Mouse (Mus musculus): ENCODE measurements around the gene Plppr2. TPM values are rescaled to one million over a fixed set of nuclear protein-coding genes. Genes with fewer than 3 reads are reported as not detected.

Plppr2 gene
- polyA plus RNA-seq, 1 experiment from 2014 or later = 9.3 TPM

DNA sequence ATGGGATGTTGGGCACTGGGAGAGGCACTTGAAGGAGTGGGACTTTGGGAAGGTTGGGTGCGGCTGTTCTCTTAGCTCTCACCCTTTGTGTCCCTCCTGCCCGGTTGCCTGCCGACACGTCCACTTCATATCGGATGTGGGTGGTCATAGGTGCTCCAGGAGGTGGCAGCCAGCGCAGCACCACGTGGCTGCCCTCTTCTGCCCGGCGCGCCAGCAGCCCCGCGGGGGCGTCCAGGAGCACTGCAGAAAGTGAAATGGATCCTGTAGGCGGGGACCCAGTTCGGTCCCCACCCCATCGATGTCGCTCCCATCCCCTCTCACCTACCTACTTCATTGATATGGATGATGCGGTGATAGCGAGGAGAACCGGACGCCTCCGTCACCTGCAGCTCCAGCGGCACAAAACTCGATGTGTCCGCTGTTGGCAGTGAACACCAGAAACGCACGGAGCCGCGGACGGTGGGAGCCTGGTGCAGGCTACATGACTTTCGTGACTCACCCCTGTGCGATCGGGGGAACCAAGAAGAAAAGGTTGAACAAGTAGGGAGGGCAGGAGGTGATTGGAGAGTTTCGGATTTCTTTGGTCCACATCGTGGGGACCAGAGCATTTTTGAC, 24.6 kb downstream of the Plppr2 start:
- ATAC-seq (ENCODE audit: insufficient number of reproducible peaks, insufficient read depth, low FRiP score, low TSS enrichment, low read depth) = no peak
- H3K9ac ChIP-seq (replicated peaks) = peak overlapping the region; percentile 62; the same call in 1 of the 2 replicates
- H3K4me1 ChIP-seq (replicated peaks) = peaks cover 32% of the 10 kb centered on the region
- no peak overlapping the region for H3K27ac ChIP-seq
- peak overlapping the region; percentile 85 for H3K4me2 ChIP-seq
- no peaks in the 10 kb centered on the region for H3K9me3 ChIP-seq
- H3K27me3 ChIP-seq = peaks cover 60% of the 10 kb centered on the region
- no peaks in the 10 kb centered on the region for H3K36me3 ChIP-seq
- H3K4me3 ChIP-seq (replicated peaks) = peak overlapping the region; percentile 46
- WGBS = under 1% methylated on average over 35 of the region's 35 CpGs

DNA sequence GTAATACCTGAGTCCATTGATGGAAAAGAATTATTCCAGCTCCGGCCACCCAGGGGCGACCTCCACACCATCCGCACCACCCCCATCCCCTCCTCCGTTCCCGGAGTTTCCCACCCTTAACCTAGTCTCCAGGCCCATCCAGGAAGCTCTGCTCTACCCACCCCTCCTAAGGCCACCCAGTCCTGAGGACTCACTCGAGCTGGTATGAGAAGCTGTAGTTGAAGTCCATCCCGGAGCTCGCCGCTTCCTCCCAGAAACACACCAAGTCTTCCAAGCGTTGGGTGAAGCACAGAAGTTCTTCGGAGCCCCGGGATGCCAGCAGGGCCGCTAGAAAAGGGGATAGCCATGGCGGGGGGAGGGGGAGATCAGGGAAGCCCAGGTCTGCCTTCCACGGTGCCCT, 25.2 kb downstream of the Plppr2 start:
- Histone ChIP-seq H3K4me3 (replicated peaks) (peak overlapping the region; percentile 46), H3K27me3 (peaks cover 60% of the 10 kb centered on the region), H3K27ac (no peak overlapping the region), H3K4me1 (replicated peaks) (peaks cover 29% of the 10 kb centered on the region), H3K9me3 (no peaks in the 10 kb centered on the region), H3K4me2 (peak overlapping the region; percentile 85), H3K9ac (replicated peaks) (peak overlapping the region; percentile 62), H3K36me3 (no peaks in the 10 kb centered on the region)
- ATAC-seq (ENCODE audit: insufficient number of reproducible peaks, insufficient read depth, low FRiP score, low TSS enrichment, low read depth) = no peak
- 0% methylated on average over 14 of the region's 15 CpGs for WGBS

DNA sequence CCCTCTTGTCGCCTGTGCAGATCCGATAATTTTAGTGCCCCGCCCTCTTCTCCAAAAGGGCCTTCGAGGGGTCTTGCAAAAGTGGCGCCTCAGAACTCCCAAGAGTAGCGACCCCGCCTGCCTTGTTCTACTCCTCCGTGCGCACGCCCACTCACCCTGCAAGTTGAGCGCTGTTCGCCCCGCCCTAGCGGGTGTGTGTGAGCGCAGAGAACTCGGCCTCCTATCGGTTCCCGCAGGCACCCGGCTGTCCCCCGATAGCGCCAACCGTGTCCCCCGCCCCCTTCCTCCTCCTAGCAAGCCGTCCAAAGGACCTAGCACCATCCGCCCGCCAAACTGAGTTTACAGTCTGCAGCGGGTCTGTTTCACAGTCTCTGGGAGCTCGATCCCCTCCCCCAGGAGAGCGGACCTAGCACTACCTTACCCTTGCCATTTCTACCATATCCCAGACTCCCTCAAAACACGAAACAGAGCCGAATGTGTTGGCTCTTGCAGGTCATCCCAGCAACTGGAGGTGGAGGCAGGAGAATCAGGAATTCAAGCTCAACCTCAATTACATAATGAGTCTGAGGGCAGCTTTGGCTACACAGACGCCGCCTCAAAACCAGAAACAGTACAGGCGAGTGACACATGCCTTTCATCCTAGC, 25.7 kb downstream of the Plppr2 start:
- H3K4me3 ChIP-seq (replicated peaks) = peak overlapping the region; percentile 46
- 3% methylated on average over 34 of the region's 34 CpGs for WGBS
- H3K36me3 ChIP-seq = no peaks in the 10 kb centered on the region
- H3K27me3 ChIP-seq = peaks cover 63% of the 10 kb centered on the region
- H3K9me3 ChIP-seq = no peaks in the 10 kb centered on the region
- peaks cover 29% of the 10 kb centered on the region for H3K4me1 ChIP-seq (replicated peaks)
- ATAC-seq (ENCODE audit: insufficient number of reproducible peaks, insufficient read depth, low FRiP score, low TSS enrichment, low read depth) = peak; percentile 81
- no peak overlapping the region for H3K27ac ChIP-seq
- H3K9ac ChIP-seq (replicated peaks) = peak overlapping the region; percentile 62
- peak overlapping the region; percentile 85 for H3K4me2 ChIP-seq

DNA sequence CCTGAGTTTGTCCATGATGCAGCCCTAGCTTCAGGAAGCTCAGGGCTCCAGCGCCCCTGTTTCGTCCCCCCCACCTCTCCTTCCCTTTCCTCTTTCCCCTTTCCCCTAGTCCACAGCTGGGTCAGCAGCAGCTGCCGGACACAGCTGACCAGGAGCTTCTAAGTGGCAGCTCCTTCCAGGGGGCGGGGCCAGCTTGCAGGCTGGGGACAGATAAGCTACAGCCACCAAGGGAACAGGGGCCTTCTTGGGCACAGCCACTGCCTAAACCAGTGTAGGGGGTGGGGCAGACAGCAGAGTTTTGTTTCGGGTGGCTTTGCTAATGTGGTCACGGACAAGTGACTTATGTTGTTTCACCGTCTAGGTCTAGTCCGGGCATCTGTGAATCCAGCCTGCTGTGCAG, 26.6 kb downstream of the Plppr2 start, which contains the start of gene Epor:
TSS of gene Epor (minus strand) at position 90 of the 400 bp plus-strand sequence.
- H3K27me3 ChIP-seq = peaks cover 61% of the 10 kb centered on the region
- no peak for ATAC-seq (ENCODE audit: insufficient number of reproducible peaks, insufficient read depth, low FRiP score, low TSS enrichment, low read depth)
- WGBS = 21% methylated on average over 8 of the region's 8 CpGs

DNA sequence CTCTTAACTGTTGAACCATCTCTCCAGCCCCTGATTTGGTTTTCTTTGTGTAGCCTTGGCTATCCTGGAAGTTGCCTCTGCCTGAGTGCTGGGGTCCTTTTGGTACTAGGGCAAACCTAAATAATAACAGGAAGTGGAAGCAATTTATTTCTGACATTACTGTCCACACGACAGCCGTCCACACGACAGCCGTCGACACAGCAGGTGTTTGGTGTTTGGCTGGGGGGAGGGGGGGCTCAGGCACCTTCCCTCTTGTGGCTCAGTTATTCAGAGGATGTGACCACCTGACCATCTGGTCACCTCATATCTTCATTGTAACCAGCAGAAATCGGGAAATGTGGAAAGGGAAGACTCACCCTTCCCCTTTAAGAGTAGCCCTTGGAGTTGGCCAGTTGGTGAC, 32.0 kb downstream of the Plppr2 start:
- Histone ChIP-seq H3K9ac (replicated peaks) (no peak overlapping the region), H3K27ac (no peak overlapping the region), H3K4me1 (replicated peaks) (no peaks in the 10 kb centered on the region), H3K9me3 (no peaks in the 10 kb centered on the region), H3K4me2 (no peak overlapping the region), H3K4me3 (replicated peaks) (no peak overlapping the region), H3K27me3 (peaks cover 7% of the 10 kb centered on the region), H3K36me3 (no peaks in the 10 kb centered on the region)
- ATAC-seq (ENCODE audit: insufficient number of reproducible peaks, insufficient read depth, low FRiP score, low TSS enrichment, low read depth) = no peak
- 62% methylated on average over 6 of the region's 6 CpGs for WGBS

More for the DNA sequence above, 26.6 kb downstream of the Plppr2 start, which contains the start of gene Epor:
- Histone ChIP-seq H3K36me3 (no peaks in the 10 kb centered on the region), H3K9ac (replicated peaks) (peak within 1 kb of the TSS; percentile 62), H3K4me1 (replicated peaks) (peaks cover 29% of the 10 kb centered on the region), H3K4me3 (replicated peaks) (peak within 1 kb of the TSS; percentile 46), H3K9me3 (no peaks in the 10 kb centered on the region), H3K27ac (peak within 1 kb of the TSS; percentile 45; the same call in 1 of the 2 replicates), H3K4me2 (peak within 1 kb of the TSS; percentile 85)

DNA sequence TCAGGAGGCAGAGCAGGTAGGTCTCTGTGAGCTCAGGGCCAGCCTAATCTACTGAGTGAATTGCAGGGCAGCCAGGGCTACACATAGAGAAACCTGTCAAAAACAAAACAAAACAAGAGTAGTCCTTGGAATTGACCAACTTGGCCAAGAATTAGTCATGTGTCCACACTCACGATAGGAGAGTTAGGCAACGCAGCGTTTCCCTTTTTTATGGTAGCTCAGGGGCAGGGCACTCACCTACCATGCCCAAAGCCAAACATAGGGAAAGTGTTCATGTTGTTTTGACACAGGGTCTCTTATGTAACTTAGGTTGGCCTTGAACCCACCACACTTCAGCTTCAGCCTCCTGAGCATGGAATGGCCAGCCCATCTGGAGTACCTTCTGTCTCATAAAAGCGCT, 32.5 kb downstream of the Plppr2 start:
- Histone ChIP-seq H3K4me2 (no peak overlapping the region), H3K27me3 (peaks cover 3% of the 10 kb centered on the region; the same call in 1 of the 2 replicates), H3K9me3 (no peaks in the 10 kb centered on the region), H3K36me3 (no peaks in the 10 kb centered on the region), H3K27ac (no peak overlapping the region), H3K4me1 (replicated peaks) (no peaks in the 10 kb centered on the region), H3K9ac (replicated peaks) (no peak overlapping the region), H3K4me3 (replicated peaks) (no peak overlapping the region)
- ATAC-seq (ENCODE audit: insufficient number of reproducible peaks, insufficient read depth, low FRiP score, low TSS enrichment, low read depth) = no peak
- WGBS = 90% methylated on average over 4 of the region's 4 CpGs

DNA sequence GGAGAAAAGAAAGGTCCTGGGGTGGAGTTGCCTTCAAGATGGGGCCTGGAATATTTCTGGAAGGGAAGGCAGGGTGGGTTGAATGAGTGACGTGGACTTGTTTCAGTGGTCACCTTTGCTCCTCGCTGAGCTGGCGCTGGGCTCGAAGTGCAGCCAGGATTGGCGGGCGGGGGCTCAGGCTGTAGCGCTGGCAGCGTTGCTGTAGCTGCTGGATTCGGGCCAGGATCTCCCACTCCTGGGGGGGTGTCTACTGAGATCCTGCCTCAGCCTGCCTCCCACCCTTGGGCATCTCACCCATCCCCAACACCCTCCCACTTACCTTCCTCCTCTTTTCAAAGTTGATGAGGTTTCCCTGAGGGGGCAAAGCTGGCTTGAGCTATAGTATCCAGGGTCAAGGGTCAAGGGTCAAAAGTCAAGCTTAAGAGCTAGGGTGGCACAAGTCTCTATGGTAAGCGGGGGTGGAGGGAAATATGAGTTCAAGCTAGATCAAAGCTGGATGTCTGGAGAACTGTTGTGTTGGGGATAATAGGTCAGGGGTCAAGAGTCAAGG, 39.9 kb downstream of the Plppr2 start:
- H3K4me3 ChIP-seq (replicated peaks) = no peak overlapping the region
- no peak overlapping the region for H3K27ac ChIP-seq
- H3K9ac ChIP-seq (replicated peaks) = no peak overlapping the region
- peaks cover 10% of the 10 kb centered on the region; the same call in 1 of the 2 replicates for H3K27me3 ChIP-seq
- H3K4me2 ChIP-seq = no peak overlapping the region
- no peaks in the 10 kb centered on the region for H3K36me3 ChIP-seq
- H3K9me3 ChIP-seq = no peaks in the 10 kb centered on the region
- 89% methylated on average over 9 of the region's 10 CpGs for WGBS
- no peak for ATAC-seq (ENCODE audit: insufficient number of reproducible peaks, insufficient read depth, low FRiP score, low TSS enrichment, low read depth)
- H3K4me1 ChIP-seq (replicated peaks) = no peaks in the 10 kb centered on the region

DNA sequence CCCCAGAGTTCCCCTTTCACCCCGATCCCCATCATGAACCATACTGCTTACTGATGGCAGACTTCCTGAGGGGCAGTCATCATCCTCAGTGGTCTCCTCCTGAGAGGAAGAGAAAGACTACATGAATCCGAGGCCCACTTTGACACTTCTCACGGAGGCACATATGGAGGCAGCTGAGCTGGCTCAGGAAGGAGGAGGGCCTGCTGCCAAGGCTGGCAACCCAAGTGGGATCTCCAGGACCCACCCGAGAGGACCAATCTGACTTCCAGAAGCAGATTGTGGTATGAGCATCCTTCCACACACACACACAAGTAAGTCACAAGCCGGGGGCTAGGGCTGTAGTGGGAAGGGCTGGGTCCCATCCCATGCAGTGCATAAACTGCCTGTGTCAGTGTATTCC, 40.5 kb downstream of the Plppr2 start:
- no peak overlapping the region for H3K4me3 ChIP-seq (replicated peaks)
- no peak for ATAC-seq (ENCODE audit: insufficient number of reproducible peaks, insufficient read depth, low FRiP score, low TSS enrichment, low read depth)
- no peaks in the 10 kb centered on the region for H3K4me1 ChIP-seq (replicated peaks)
- H3K9me3 ChIP-seq = no peaks in the 10 kb centered on the region
- peaks cover 10% of the 10 kb centered on the region; the same call in 1 of the 2 replicates for H3K27me3 ChIP-seq
- H3K36me3 ChIP-seq = no peaks in the 10 kb centered on the region
- no peak overlapping the region for H3K9ac ChIP-seq (replicated peaks)
- 85% methylated on average over 5 of the region's 5 CpGs for WGBS
- no peak overlapping the region for H3K4me2 ChIP-seq
- no peak overlapping the region for H3K27ac ChIP-seq

DNA sequence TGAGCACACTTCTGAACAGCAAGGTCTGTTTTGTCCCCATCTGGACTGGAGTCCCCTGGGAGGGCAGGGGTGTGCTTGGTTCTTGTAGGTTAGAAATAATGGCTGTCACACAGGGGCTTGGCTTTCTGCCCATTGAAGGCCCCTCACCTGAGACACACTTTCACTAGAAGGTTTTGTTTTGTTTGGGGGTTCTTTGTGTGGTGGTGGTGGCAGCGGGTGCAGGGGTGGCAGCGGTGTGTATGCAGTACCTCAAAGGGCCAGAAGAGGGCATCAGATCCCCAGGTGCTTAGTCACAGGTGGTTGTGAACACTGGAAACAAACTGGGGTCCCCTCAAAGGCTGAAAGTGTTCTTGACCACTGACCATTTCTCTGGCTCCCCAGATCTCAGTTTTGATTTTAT, 41.1 kb downstream of the Plppr2 start:
- Histone ChIP-seq H3K9ac (replicated peaks) (no peak overlapping the region), H3K27ac (no peak overlapping the region), H3K4me1 (replicated peaks) (no peaks in the 10 kb centered on the region), H3K36me3 (no peaks in the 10 kb centered on the region), H3K4me3 (replicated peaks) (no peak overlapping the region), H3K4me2 (no peak overlapping the region), H3K27me3 (peaks cover 10% of the 10 kb centered on the region; the same call in 1 of the 2 replicates), H3K9me3 (no peaks in the 10 kb centered on the region)
- WGBS = 23% methylated on average over 2 of the region's 2 CpGs
- ATAC-seq (ENCODE audit: insufficient number of reproducible peaks, insufficient read depth, low FRiP score, low TSS enrichment, low read depth) = no peak

DNA sequence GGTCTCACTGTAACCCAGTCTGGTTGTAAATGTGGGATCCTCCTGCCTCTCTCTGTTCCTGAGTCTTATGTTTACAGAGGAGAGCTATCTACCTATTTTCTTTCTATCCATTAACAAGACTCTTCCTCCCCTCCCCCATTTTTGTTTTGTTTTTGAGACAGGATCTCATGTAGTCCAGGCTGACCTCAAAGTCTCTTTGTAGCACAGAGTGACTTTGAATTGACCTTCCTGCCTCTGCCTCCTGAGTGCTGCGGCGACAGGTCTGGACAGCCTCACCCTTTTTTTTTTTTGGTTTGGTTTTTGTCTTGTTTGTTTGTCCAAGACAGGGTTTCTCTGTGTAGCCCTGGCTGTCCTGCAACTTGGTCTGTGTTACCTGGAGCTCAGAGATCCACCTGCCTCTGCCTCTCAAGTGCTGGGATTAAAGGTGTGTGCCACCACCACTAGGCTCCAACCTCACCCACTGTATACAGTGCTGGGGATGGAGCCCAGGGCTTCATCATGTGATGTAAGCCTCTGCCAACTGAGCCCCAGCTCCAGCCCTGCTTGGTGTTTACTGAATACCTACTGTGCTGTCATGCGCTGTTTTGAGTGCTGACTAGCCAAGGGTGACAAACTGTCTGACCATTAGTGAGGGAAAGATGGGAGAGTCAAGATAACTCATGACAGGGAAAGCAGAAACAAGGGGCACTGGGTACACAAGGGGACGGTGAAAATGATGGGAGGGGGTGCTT, 41.7 kb downstream of the Plppr2 start:
- no peak for ATAC-seq (ENCODE audit: insufficient number of reproducible peaks, insufficient read depth, low FRiP score, low TSS enrichment, low read depth)
- H3K36me3 ChIP-seq = no peaks in the 10 kb centered on the region
- H3K9ac ChIP-seq (replicated peaks) = no peak overlapping the region
- H3K4me1 ChIP-seq (replicated peaks) = no peaks in the 10 kb centered on the region
- no peak overlapping the region for H3K27ac ChIP-seq
- H3K4me3 ChIP-seq (replicated peaks) = no peak overlapping the region
- H3K27me3 ChIP-seq = peaks cover 14% of the 10 kb centered on the region
- WGBS = 92% methylated on average over 4 of the region's 4 CpGs
- no peak overlapping the region for H3K4me2 ChIP-seq
- H3K9me3 ChIP-seq = no peaks in the 10 kb centered on the region

DNA sequence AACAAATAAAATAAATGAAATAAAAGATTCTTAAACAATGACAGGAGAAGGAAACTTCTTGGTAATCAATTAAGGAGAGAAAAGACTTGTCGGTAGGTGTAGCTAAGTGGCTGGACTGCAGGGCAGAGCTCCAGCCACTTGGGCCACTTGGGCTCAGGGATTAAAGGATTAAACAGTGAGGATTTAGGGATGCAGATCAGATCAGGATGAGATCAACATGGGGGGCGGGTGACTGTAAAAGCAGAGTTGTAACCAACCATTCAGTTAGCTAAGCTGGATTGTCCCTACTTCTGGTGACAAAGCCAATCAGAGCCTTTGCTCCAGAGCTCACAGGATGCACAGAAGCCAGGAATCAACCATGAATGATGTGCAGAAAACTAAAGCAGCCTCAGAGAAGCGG, 47.1 kb downstream of the Plppr2 start:
- Histone ChIP-seq H3K9ac (replicated peaks) (no peak overlapping the region), H3K4me1 (replicated peaks) (peaks cover 10% of the 10 kb centered on the region), H3K27me3 (peaks cover 64% of the 10 kb centered on the region), H3K27ac (no peak overlapping the region), H3K36me3 (no peaks in the 10 kb centered on the region), H3K4me2 (no peak overlapping the region), H3K4me3 (replicated peaks) (no peak overlapping the region), H3K9me3 (no peaks in the 10 kb centered on the region)
- 27% methylated on average over 3 of the region's 3 CpGs for WGBS
- no peak for ATAC-seq (ENCODE audit: insufficient number of reproducible peaks, insufficient read depth, low FRiP score, low TSS enrichment, low read depth)

Measured in limb, embryonic 12.5 days (tissue).